Mouse (Mus musculus) stomach, postnatal 0 days (tissue): ENCODE measurements around the gene Ccdc82. TPM values are rescaled to one million over a fixed set of nuclear protein-coding genes. Genes with fewer than 3 reads are reported as not detected.

ENCODE experiments used
- ATAC-seq: fragments of 200-750 bp; cut with Nextera tagmentation; 2 replicates; pipeline ENCODE4 v1.8.0; 2017; ENCODE audit not compliant: low FRiP score, low TSS enrichment
- DNase-seq: peaks from one replicate; pipeline ENCODE4 v3.0.0-alpha.2; 2016; ENCODE audit warnings: low spot score
- H3K27ac ChIP-seq: fragments of 300-500 bp; sonication (generic); replicated peaks from 2 replicates; pipeline ENCODE4 v1.5.1; 2014; ENCODE audit warnings: mild to moderate bottlenecking, control low read depth
- H3K27me3 ChIP-seq: fragments of 300-500 bp; sonication (generic); 2 replicates; pipeline ENCODE4 v1.6.1; 2014; ENCODE audit warnings: low read length; ENCODE audit not compliant: control insufficient read depth, insufficient read depth
- H3K36me3 ChIP-seq: fragments of 300-500 bp; sonication (generic); 2 replicates; pipeline ENCODE4 v1.6.1; 2014; ENCODE audit warnings: low read length, mixed read lengths; ENCODE audit not compliant: control insufficient read depth, insufficient read depth
- H3K4me1 ChIP-seq: fragments of 300-500 bp; sonication (generic); replicated peaks from 2 replicates; pipeline ENCODE4 v1.6.1; 2014; ENCODE audit warnings: antibody characterized with exemption; ENCODE audit not compliant: control insufficient read depth, insufficient read depth
- H3K4me2 ChIP-seq: fragments of 300-500 bp; sonication (generic); replicated peaks from 2 replicates; pipeline ENCODE4 v1.6.1; 2014; ENCODE audit warnings: low read depth, mild to moderate bottlenecking, control low read depth, moderate library complexity
- H3K4me3 ChIP-seq: fragments of 300-500 bp; sonication (generic); 2 replicates; pipeline ENCODE4 v1.5.1; 2014; ENCODE audit warnings: low read depth, low read length, control low read depth
- H3K9ac ChIP-seq: fragments of 300-500 bp; sonication (generic); 2 replicates; pipeline ENCODE4 v1.6.1; 2014; ENCODE audit warnings: mild to moderate bottlenecking, low read length, control low read depth, mixed read lengths
- H3K9me3 ChIP-seq: fragments of 300-500 bp; sonication (generic); 2 replicates; pipeline ENCODE4 v1.6.1; 2016; ENCODE audit warnings: low read length; ENCODE audit not compliant: control insufficient read depth
- CTCF ChIP-seq: IDR thresholded peaks from 2 replicates; pipeline ENCODE4 v1.5.1; 2016; ENCODE audit warnings: antibody characterized with exemption, low read depth, mild to moderate bottlenecking, moderate library complexity
- EP300 ChIP-seq: optimal IDR thresholded peaks from 2 replicates; pipeline ENCODE3; 2016; ENCODE audit warnings: antibody characterized with exemption
- WGBS: fragments of 180-500 bp; shearing (Covaris S2); extraction: QIAGEN DNeasy Blood & Tissue Kit; methylation state at CpG from one replicate; pipeline ENCODE4 v1.1.7; 2014; 5-methylcytosine and 5-hydroxymethylcytosine counted together
- polyA plus RNA-seq: library from polyadenylated mRNA; unstranded; fragments of >200 nt; fragmentation: Nextera tagmentation; extraction: Ambion mirVana; gene quantifications from 2 replicates; pipeline ENCODE4 v1.2.1, GENCODE M21; 2015

Ccdc82 gene
- polyA plus RNA-seq, 1 experiment from 2014 or later: 4.7 TPM

- Histone ChIP-seq H3K4me3 (no peak overlapping the region), H3K9ac (no peak overlapping the region), H3K4me2 (no peak overlapping the region), H3K27me3 (no peaks in the 10 kb centered on the region), H3K27ac (no peak overlapping the region), H3K36me3 (no peaks in the 10 kb centered on the region), H3K9me3 (no peaks in the 10 kb centered on the region), H3K4me1 (no peaks in the 10 kb centered on the region)
- no peak for TF ChIP-seq EP300
- TF ChIP-seq CTCF: no peak
- WGBS: 100% methylated on average over 1 of the region's 1 CpGs
- DNase-seq (no peak), ATAC-seq (no peak)
Measured at GRCm38 (mm10) chr9:13256726-13257125, 10.0 kb downstream of the Ccdc82 start.

GRCm38 (mm10) chr9:13258173-13258572 lies 11.4 kb downstream of the Ccdc82 start:
- Histone ChIP-seq H3K4me2 (no peak overlapping the region), H3K9ac (no peak overlapping the region), H3K27me3 (no peaks in the 10 kb centered on the region), H3K9me3 (no peaks in the 10 kb centered on the region), H3K4me1 (no peaks in the 10 kb centered on the region), H3K36me3 (no peaks in the 10 kb centered on the region), H3K4me3 (no peak overlapping the region), H3K27ac (no peak overlapping the region)
- 84% methylated on average over 2 of the region's 2 CpGs for WGBS
- no peak for ATAC-seq
- no peak for TF ChIP-seq CTCF
- no peak for TF ChIP-seq EP300
- DNase-seq: no peak

GRCm38 (mm10) chr9:13260980-13261379 lies 14.2 kb downstream of the Ccdc82 start:
- TF ChIP-seq EP300 (no peak), CTCF (no peak)
- Histone ChIP-seq H3K36me3 (no peaks in the 10 kb centered on the region), H3K4me3 (no peak overlapping the region), H3K9me3 (no peaks in the 10 kb centered on the region), H3K9ac (no peak overlapping the region), H3K4me2 (no peak overlapping the region), H3K27me3 (no peaks in the 10 kb centered on the region), H3K27ac (no peak overlapping the region), H3K4me1 (no peaks in the 10 kb centered on the region)
- DNase-seq (no peak), ATAC-seq (no peak)
- 72% methylated on average over 3 of the region's 3 CpGs for WGBS

GRCm38 (mm10) chr9:13273219-13273618 lies 26.5 kb downstream of the Ccdc82 start:
- Histone ChIP-seq H3K4me2 (no peak overlapping the region), H3K9me3 (no peaks in the 10 kb centered on the region), H3K9ac (no peak overlapping the region), H3K27ac (no peak overlapping the region), H3K4me1 (no peaks in the 10 kb centered on the region), H3K27me3 (no peaks in the 10 kb centered on the region), H3K36me3 (no peaks in the 10 kb centered on the region), H3K4me3 (no peak overlapping the region)
- ATAC-seq: no peak
- no peak for DNase-seq
- TF ChIP-seq CTCF (no peak), EP300 (no peak)
- WGBS: 93% methylated on average over 1 of the region's 1 CpGs

- H3K27me3 ChIP-seq: no peaks in the 10 kb centered on the region
- no peak overlapping the region for H3K4me2 ChIP-seq
- WGBS: 50% methylated on average over 2 of the region's 2 CpGs
- no peak overlapping the region for H3K4me3 ChIP-seq
- ATAC-seq: no peak
- H3K9me3 ChIP-seq: no peaks in the 10 kb centered on the region
- TF ChIP-seq CTCF: no peak
- no peak for TF ChIP-seq EP300
- no peak for DNase-seq
- no peaks in the 10 kb centered on the region for H3K4me1 ChIP-seq
- H3K9ac ChIP-seq: no peak overlapping the region
- no peak overlapping the region for H3K27ac ChIP-seq
- H3K36me3 ChIP-seq: no peaks in the 10 kb centered on the region
Measured at GRCm38 (mm10) chr9:13287482-13287881, 40.7 kb downstream of the Ccdc82 start.

- Histone ChIP-seq H3K4me3 (peak overlapping the region; percentile 66), H3K9ac (peak overlapping the region; percentile 69), H3K4me2 (peak overlapping the region; percentile 97), H3K36me3 (no peaks in the 10 kb centered on the region), H3K27me3 (no peaks in the 10 kb centered on the region), H3K9me3 (no peaks in the 10 kb centered on the region), H3K27ac (peak overlapping the region; percentile 82), H3K4me1 (peaks cover 13% of the 10 kb centered on the region; the same call in 1 of the 2 replicates)
- WGBS: 1% methylated on average over 28 of the region's 28 CpGs
- DNase-seq: peak; percentile 91
- peak; percentile 98 for ATAC-seq
- TF ChIP-seq EP300: no peak
- TF ChIP-seq CTCF: peak; percentile 88
Measured at GRCm38 (mm10) chr9:13296274-13297121, 49.7 kb downstream of the Ccdc82 start.
